Mouse (Mus musculus) cerebellum, adult 11-12 months (tissue): ENCODE measurements at regions not wholly inside any gene's neighbourhood (a gene's known extent, or its start where the extent isn't known, plus 50 kb on each side); places are given as distances from the start of the nearest gene placed in this dataset.

Experiments used
- DNase-seq: peaks from one replicate; pipeline ENCODE4 v3.0.0; 2022

DNA sequence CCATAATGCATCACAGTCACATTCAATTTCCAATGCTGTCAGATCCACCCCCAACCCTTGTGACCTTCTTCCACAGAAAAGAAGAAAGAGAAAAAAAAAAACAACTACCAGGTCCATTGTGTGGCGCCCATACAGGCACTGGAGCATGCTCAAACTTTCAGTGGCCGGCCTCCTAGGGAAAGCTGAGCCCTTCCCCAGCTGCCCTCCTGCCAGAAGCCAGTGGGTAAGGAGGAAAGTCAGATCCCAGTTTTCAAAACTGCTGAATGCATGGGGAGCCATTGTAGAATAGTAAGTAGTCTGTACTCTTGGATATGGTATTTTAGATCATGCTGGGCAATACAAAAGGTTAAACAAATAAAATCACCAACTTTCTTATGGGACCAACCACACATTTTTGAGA is 325.5 kb upstream of the Fam241a start:
- no peak for DNase-seq

DNA sequence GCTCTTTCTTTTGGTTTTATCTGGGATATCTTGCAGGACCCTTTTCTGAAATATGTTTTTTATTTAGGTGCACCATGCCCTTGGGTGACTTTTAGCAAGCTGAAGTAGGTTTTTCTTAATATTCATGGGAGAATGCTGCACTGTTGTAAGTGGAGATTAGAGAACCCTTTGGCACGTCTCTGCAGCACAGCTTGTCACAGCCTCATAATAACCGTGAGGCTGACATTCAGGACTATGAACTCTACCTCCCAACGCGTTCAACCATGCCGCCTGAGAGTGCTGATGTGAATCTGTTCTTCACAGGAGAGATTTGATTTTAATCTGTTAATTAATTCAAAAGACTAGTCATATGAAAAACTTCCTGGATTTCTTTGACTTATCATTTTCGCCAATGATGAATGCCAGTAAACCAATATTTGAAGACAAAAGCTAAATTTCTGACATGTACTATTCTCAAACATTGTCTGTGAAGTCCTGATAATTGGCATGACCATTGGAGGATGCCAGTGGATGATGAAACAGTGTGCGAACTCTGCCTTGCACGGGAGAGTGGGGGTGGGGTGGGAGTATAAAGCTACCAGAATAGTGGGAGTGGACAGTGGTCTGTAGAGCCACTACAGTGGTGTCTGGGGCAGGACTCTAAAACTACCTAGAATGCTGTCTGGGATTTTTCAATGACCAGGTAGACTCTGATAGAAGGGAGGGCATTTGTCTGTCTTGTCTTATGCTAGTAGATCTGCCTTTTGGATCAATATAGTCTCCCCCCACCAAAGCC is 324.8 kb upstream of the Fam241a start:
- DNase-seq: no peak

DNA sequence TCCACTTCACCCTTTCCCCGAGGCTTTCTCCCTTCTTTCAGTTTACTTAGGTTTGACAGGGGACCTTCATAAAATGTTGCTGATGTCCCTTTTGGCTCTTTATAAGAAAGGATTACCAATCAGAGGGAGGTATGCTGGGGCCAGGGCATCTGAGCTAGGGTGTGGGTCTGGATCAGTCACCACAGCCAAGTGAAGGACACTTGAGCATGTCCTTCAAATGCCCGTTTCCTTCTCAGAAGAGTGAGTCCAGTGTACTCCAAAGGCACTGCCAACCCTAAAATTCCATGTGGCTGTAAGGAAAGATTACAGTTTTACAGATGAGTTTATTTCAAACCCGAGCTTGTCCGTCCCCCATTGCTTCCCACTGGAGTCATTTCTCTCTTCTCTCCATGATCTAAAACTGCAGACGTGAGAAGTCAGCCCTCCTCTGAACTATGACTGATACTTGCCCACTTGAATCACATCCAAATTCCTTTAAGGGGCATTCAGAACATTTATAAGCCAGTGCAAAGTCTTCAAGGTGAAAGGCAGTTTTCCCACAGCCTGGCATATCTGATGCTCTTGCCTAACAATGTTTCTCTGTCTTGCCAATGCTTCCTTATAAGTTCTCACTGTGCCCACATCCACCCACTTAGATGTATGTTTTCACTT is 321.8 kb upstream of the Fam241a start:
- no peak for DNase-seq

DNA sequence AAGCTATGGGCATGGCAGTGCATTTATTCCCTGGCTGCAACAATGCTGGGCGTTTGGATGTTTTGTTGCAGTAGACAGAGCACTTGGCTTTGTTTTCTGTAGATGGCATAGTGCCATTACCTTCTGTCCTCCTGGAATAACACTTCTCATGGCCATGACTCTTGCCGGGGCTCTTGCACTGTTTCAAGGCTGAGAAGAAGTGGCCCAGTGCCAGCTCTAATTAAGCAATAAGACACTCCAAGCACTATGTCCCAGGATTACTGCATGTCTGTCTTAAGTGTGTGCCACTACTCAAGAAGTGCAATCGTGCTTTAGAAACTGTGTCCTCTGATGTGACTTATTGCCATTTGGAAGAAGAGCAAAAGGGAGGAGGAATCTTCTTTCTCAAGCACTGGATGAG is 316.1 kb upstream of the Fam241a start:
- no peak for DNase-seq

DNA sequence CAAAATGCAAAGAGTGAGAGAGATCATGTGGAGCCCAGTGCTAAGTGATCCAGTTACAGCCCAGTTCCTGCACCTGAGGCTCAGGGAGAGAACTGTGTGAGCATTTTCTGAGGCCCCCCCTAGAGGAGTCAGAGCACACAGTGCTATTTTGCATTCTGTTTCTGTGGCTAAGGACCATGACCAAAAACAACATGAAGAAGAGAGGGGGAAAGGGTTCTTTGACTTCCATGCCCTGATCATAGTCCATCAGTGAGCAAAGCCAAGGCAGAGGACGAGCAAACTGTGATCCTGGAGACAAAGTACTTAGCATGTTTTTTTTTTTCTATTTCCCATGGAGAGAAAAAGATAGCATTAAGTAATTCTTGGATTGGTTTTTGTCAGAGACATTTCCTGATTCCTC is 314.5 kb upstream of the Fam241a start:
- no peak for DNase-seq

DNA sequence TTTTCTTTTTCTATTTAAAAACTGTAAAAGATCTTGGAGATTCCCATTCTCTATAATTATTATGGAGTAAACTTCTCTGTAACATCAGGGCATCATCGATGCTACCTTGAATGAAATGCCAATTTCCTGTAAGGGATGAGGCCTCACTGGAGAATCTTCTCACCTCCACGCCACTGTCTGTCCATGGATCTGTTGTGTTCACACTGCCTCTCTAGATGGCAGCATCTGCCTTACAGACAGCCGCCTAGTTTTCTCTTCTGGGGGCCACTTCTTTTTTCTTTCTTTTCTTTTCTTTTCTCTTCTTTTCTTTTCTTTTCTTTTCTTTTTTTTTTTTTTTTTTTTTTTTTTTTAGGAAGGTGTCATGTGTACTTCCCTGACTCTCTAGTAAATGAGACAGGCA is 310.8 kb upstream of the Fam241a start:
- DNase-seq: no peak

DNA sequence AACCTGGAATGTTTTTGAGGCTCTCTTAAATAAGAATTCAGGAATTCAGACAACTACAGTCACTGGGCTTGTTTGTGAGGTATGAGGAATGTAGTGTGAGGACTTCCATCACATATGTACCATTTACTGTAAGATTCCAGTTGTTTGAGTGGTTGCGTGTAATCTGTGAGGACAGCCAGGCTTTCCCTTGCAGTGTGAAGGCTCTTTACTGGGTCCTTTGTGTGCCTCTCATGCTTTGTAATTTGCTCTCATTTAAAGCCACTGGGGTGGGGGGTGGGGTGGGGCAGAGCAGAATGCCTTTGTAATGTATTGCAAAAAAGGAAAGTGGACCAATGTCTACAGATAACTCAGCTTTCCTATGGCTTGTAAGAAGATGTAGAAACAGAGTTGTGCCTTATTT is 310.4 kb upstream of the Fam241a start:
- DNase-seq: no peak

DNA sequence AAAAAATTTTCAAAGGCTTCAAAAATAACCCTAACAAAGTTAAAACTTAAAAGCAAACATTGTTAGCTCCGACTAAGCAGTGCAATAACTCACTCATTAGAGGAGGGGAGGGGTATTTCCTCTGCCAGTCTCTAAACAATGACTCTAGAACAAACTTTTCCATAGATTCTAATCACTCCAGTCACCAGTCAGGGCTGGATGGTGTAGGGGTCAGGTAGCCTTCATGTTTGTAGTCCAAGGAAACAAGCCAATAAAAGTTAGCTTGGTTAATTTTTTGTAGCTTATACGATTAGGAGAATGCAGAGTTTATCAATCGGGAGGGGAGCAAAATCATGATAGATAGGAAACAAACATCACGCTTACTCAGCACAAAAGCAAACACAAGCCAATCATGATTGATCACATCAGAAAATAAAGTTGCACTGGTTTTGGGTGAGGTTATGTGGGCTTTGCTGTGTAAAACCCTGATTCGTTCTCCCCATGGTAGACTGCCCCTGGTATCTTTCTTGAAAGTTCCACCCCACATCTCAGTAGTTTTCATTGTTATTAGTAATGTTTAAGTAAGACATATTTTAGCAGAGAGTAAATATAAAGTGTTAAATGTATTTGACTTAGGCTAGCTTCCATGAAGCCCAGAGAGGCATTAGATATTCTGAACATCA is 304.6 kb upstream of the Fam241a start:
- no peak for DNase-seq

DNA sequence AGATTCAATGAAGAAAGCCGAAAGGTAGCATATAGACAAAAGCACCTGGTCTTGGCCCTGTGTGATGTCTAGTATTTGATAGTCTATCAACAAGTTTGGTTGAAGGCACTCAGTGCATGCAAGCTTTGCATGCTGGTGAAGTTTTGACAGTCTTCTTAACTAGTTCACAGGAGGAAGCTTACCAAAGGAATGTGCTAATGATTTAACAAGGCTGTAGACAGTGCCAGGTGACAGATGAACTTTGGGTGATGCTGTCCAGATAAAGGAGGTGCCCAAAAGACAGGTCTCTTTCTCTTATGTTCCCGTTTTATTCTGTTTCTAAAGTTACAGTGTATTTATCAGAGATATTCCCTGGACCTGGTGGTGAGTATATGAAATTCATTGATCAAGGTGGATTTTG is 303.3 kb upstream of the Fam241a start:
- DNase-seq: no peak

DNA sequence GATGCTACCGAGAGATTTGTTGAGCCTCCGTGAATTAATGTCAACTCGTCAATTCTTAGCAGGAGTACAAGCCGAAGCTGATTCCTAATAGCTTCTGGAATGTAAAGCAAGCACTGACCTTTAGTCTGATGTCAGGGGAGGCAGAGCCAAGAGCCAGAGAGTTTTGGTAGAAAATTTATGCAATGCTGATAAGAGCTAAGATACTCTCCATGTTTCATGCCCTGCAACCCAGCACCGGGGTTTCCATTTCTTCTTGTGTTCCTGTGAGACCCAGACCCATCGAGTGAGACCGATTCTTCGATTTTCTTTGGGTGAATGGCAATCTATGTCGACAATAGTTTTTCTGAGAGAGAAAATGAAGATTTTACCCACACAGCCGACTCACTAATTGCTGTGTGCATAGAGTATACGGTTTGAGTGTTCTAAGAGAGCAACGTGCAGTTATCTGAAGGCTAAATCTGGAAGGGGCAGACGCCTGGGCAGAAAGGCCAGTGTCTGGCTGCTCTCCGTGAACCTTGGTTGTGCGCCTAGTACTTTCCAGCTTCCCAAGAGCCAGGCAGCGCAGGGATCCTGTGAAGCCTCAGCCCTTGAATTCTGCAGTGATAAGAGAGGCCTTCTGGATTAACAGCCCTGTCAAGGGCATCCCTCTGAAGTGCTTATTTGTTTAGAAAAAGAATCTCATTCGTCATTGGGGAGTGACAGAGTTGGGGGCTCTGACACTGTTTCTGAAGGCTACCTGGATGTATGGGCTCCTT is 296.1 kb upstream of the Fam241a start:
- DNase-seq: no peak

DNA sequence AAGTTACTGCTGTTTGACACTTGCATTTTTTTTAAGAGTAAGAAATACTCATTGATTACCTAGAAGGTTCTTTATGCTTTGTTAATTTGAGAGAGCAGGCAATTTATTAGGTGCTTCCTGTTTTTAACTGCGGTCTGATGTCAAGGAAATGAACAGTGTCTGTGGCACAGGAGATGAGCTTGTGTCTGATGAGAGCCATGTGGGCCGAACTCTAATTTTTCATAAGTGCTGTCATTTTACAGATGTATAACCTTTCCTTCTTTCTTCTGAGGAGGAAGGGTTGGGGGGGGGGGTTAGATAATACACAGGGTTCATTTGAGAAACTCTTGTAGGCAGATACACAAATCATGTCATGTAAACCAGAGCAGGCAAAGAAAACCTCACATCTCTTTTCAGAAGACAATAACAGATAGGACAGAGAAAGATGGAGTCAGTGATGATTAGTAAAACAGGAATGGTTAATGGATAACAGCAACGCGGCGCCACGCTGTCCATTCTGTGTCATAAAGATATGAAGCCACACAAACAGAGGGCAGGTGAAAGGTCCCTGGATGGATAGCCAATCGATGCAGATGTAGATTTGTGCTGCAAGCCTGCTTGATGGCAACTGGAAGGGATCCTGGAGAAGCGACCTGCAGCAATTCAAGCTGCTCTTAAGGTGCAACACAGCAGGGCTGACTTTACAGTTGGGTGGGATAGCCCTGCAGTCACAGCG is 291.4 kb upstream of the Fam241a start:
- DNase-seq: no peak

DNA sequence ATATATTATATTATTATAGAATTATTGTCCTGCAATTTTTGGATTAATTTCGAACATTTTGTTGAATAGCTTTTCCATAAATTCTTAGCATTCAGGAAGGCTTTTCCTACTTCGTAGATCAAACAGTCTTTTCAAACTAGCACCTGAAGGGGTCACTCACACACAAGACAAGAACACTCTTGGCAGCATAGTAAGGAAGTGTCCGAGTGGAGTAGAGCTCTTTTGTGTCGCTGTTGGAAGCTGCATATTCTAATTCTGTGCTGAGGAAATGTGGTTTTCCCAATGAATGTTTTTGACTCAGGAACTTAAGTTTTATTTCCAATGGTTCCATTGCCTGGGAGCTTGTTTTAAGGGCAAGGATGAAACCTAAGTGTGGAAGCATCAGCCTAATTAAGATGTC is 290.2 kb upstream of the Fam241a start:
- no peak for DNase-seq

DNA sequence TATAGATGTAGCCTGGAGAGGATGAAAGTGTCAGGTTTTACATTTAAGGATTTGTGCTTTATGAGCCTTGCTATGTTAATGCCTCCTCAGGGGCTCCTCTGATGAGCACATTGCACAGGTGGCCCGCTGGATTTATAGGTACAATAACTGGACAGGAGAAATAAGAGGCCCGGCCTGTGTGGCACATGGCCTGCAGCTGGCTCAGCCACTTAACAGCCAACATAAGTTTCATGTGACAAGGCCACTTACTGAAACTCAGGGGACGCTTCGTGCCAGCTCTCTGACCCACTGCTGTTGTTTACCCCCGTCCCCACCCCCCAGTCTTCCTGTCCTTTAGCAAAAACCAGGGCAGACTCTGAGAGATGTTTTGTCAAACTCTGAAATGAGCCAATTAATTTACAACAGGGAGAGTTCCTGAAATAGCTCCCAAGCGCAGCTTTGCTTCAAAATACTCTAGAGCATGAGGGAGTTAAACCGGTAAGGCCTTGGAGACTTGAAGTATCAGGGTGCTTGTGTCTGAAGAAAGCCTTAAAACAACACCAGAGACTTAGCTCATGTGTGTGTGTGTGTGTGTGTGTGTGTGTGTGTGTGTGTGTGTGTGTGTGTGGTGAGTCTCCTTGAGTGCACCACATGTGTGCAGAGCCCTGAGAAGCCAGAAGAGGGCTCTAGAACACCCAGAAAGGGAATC is 285.2 kb upstream of the Fam241a start:
- DNase-seq: no peak

DNA sequence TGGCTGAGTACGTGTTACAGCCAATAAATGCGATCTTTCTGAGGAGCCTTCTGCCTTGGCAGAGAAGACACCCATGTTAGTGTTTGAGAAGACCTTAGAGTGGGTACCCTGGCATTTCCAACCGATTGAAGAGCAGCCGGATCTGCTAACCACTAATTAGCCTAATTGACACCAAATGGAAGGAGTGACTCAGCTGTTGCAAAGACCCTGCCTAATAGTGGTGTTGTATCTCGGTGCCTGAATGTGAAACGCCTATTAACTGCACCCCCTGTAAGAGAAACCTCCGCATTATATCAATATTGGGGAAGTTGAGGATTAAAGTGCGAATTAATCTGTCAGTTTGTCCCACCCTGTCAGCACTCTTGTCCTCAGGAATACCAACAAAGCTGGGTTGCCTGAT is 253.1 kb upstream of the Fam241a start:
- no peak for DNase-seq

DNA sequence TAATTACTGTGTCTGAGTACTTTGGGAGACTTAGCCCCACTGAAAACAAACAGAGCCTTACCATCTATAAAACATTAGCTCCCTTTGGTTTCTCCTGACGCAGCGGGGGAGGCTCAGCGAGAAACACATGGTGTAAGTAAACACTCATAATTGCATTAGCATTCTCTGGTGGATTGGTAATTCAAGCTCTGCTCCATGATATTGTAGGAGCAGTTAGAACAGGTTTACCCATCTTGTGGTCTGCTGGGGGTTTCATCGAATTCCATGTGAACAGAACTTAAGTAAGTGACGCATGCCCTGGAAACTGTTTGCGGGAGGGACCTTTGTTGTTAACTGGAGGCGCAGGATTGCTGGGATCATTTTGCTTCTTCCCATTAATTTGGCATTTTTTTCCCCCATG is 249.2 kb upstream of the Fam241a start:
- DNase-seq: no peak

DNA sequence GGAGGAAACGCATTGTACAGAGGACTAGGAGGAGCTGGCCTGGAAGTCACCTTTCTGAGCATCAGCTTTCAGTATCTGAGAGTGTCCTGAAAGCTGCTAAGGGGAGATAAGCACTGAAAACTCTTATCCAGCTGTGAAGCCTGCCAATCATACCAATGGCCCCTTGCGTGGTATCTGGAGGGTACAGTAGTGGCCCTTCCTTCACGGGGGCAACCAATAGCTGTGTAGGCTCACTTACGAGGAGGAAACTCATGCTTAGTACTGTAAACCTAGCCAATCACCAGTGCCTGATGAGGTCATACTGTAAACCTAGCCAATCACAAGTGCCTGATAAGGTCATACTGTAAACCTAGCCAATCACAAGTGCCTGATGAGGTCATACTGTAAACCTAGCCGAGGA is 231.7 kb upstream of the Fam241a start:
- DNase-seq: no peak

DNA sequence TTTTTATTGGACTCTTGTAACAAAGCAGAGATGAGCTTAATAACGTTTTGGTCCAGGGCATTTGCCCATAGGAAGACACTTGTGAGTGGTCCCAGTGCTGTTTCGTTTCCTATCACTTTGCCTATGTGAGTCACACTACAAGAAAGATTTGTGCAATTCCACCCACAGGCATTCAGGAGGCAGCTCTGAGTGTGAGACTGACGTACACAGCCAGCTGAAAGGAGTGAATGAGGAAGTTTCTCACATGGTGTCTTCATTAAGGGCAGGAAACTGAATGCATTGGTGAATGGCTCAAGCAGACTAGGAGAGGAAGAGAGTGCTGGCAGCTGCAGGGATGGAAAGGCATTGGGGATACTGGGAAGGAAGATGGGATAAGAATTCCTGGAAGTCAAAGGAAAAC is 230.5 kb upstream of the Fam241a start:
- no peak for DNase-seq

DNA sequence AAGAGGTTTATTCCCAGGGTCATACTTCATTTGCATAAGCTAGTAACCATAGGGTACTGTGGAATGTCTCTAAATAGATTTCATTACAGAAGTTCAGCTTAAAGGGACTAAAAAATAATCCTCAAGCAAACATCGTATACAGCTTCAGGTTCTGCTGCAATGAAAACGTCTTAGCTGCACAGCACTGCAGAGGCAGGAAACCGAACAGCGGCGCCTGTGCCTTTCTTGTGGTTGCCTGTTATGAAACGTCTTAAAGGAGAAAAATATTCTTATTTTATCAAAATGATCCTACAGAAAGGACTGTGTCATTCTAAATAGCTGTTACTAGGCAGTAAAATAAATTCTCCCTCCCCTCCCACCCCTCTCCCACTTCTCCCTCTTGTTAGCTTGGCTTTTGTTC is 226.0 kb upstream of the Fam241a start:
- DNase-seq: no peak

DNA sequence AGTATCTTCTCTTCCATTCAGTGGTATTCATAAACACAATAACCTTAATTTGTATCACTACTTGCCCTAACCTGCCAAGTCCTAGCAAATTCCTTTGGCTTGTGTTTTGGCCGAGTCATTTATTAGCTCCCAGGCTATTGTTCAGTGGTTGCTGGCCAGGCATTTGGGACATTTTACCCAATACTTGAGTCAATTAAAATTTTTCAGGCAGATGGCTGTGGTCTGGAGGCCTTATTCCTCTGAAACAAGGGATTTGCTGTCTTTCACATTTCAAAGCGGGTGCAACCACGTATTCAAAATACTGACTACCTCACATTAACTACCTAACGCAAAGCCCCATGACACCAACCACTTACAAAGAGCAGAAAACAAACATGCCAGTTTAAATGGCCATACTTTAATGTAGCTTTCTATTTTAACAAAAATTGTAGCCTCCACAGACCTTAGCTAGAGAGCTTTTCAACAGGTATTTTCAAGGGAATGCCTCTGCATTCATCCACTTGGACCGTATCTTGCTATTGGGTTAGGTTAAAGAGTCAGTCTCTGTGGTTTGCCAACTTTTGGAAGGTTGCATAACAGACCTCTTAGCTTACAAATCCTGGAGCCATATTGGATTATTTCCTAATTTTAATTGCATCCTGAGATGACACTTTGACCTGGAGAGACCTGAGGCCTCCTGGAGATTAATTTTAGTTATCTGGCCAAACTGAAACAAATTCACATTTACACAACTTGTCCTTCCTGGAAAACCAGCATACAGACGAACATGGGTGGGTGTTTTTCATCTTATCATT is 224.7 kb upstream of the Fam241a start:
- DNase-seq: no peak

DNA sequence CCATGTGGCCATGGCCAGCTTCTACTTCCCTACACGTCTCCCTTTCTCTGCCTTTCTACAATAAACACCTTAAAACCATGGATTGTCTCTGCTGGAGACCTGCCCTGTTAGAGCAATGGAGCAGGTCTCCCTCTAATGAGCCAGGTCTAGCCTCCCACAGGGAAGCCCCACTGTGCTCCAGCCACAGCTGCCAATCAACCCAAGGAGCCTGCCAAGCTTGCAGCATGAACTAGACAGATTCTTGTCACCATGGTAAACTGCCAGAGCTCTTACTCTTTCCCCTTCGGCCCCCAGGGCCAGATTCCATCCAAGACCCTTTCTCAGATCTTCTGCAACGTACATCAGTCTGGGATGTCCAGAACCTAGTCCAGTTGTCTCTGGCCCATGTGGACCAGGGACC is 217.1 kb upstream of the Fam241a start:
- no peak for DNase-seq

DNA sequence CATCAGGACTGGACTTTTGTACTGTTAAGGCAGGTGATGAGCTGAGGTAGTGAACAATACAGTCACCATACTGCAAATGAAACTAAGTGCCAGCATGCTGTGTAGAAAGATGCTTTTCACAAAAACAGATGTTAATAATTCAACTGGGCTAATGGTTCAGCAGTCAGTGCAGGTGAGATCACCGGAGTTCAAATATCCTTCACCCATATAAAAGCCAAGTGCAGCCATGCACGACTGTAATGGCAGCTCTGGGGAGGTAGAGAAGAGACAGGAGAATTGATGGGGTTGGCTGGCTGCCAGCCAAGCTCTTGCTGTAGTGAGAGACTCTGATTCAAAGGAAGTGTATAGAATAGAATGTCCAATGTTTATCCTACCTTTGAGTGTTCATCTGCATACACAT is 214.3 kb upstream of the Fam241a start:
- no peak for DNase-seq

DNA sequence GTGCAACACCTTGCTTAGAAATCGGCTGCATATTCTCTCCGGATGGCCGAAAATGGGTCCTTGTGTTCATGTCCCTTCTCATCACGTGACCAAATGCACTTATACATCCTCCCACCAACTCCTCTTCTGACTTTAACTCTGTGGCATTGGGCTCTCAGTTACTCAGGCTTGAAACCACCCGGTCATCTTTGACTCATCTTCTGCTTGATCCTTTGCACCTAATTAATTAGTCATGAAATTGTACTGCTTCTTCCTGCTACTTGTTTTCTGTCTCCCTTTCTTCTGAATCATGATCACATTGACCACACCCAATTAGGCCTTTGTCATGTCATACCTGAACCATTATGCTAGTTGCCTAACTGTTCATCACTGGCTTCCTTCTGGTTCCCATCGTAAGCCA is 208.4 kb upstream of the Fam241a start:
- no peak for DNase-seq
